ENCODE assay signal across 22 mouse cellular contexts in genomic region chr16:22058871-22059270, GRCm38 (mm10). TPM values are rescaled to one million over a fixed set of nuclear protein-coding genes. Genes with fewer than 3 reads are reported as not detected.
DNase-seq lines count a peak whose midpoint lies in the region; ATAC-seq and TF ChIP-seq lines count a peak whose summit lies in the region.
"Had no signal": no experiment of that assay in that cellular context is flagged by ENCODE, and none has a peak within 500 bp of the region (broad histone marks: within the 10 kb centered on the region; RNA-seq: fewer than 3 reads in every experiment).

No protein-coding gene starts in this region.

- H3K4me2 ChIP-seq in heart, embryonic 12.5 days = no peak overlapping the region
- no peak overlapping the region for H3K4me2 ChIP-seq in forebrain, embryonic 13.5 days
- H3K4me2 ChIP-seq: embryonic facial prominence, embryonic 15.5 days; forebrain, embryonic 15.5 days; heart, embryonic 11.5 days; hindbrain, embryonic 14.5 days had no signal

- no peaks in the 10 kb centered on the region; the same call in 1 of the 2 replicates for H3K9me3 ChIP-seq in heart, embryonic 12.5 days (replicated peaks)
- no peaks in the 10 kb centered on the region for H3K9me3 ChIP-seq in MEL (replicated peaks; ENCODE audit: insufficient read depth, low read length)
- H3K9me3 ChIP-seq in forebrain, embryonic 13.5 days (replicated peaks) = no peaks in the 10 kb centered on the region
- H3K9me3 ChIP-seq in limb, embryonic 10.5 days (replicated peaks) = no peaks in the 10 kb centered on the region
- H3K9me3 ChIP-seq: embryonic facial prominence, embryonic 15.5 days; forebrain, embryonic 15.5 days; G1E; hindbrain, embryonic 10.5 days had no signal

- H3K9ac ChIP-seq in heart, embryonic 12.5 days = no peak overlapping the region
- no peak overlapping the region for H3K9ac ChIP-seq in MEL (ENCODE audit: control insufficient read depth, low read depth, low read length, poor library complexity, severe bottlenecking)
- H3K9ac ChIP-seq in forebrain, embryonic 13.5 days = no peak overlapping the region
- H3K9ac ChIP-seq: embryonic facial prominence, embryonic 15.5 days; forebrain, embryonic 15.5 days; hindbrain, embryonic 14.5 days had no signal

- no peaks in the 10 kb centered on the region for H3K79me2 ChIP-seq in MEL (ENCODE audit: control insufficient read depth, insufficient read depth, low read length, poor library complexity)

- TF ChIP-seq POLR2A in MEL (IDR thresholded peaks at IDR 0.05; ENCODE audit: control insufficient read depth in 1 of 2, insufficient read depth in 1 of 2, low read depth in 1 of 2, low read length in 2 of 2, poor library complexity in 1 of 2) = no peak

- no peak for TF ChIP-seq RAD21 in MEL (IDR thresholded peaks at IDR 0.05; ENCODE audit: low read depth, low read length)

- no peak for TF ChIP-seq CTCF in MEL (IDR thresholded peaks at IDR 0.05 in 2 of 3, conservative IDR thresholded peaks at IDR 0.05 in 1 of 3; ENCODE audit: control insufficient read depth in 1 of 3, insufficient read depth in 1 of 3, low read depth in 2 of 3, low read length in 3 of 3, poor library complexity in 1 of 3, severe bottlenecking in 1 of 3)

- no peak overlapping the region for H3K4me3 ChIP-seq in heart, embryonic 12.5 days
- H3K4me3 ChIP-seq in MEL (ENCODE audit: control insufficient read depth in 1 of 2, insufficient read depth in 1 of 2, low read depth in 2 of 2, low read length in 2 of 2) = no peak overlapping the region
- H3K4me3 ChIP-seq in forebrain, embryonic 13.5 days = no peak overlapping the region
- no peak overlapping the region for H3K4me3 ChIP-seq in limb, embryonic 10.5 days
- H3K4me3 ChIP-seq: embryonic facial prominence, embryonic 15.5 days; erythroblast, embryonic 14.5 days; forebrain, embryonic 10.5 days; forebrain, embryonic 15.5 days; heart, adult 2 months; hindbrain, embryonic 10.5 days had no signal

- H3K4me1 ChIP-seq in heart, embryonic 12.5 days (replicated peaks) = no peaks in the 10 kb centered on the region
- peaks cover 2 to 10% of the 10 kb centered on the region in 2 experiments; a peak in 3 of 4 replicates for H3K4me1 ChIP-seq in MEL (ENCODE audit: control insufficient read depth in 1 of 2, insufficient read depth in 2 of 2, low read length in 2 of 2)
- H3K4me1 ChIP-seq in forebrain, embryonic 13.5 days = no peaks in the 10 kb centered on the region
- no peaks in the 10 kb centered on the region for H3K4me1 ChIP-seq in limb, embryonic 10.5 days
- H3K4me1 ChIP-seq: embryonic facial prominence, embryonic 15.5 days; forebrain, embryonic 10.5 days; forebrain, embryonic 15.5 days; hindbrain, embryonic 10.5 days had no signal

- WGBS in heart, embryonic 12.5 days = 95% methylated on average over 7 of the region's 7 CpGs
- 96% methylated on average over 7 of the region's 7 CpGs for WGBS in forebrain, embryonic 13.5 days
- WGBS in limb, embryonic 10.5 days = 94% methylated on average over 7 of the region's 7 CpGs

- DNase-seq in heart, adult 11 months = peak; percentile 48
- no peak for DNase-seq in MEL (ENCODE audit: low read depth, low spot score)
- no peak for DNase-seq in layer of hippocampus, adult 8-10 months (ENCODE audit: low spot score in 2 of 2)
- DNase-seq in limb, embryonic 10.5 days (ENCODE audit: low spot score) = no peak
- DNase-seq: adrenal gland, adult 2 months; adrenal gland, postnatal 25 days; cerebellum, adult 8-10 months; embryo, embryonic 11 days; gastrocnemius, postnatal 36 days; heart, adult 2 months had no signal

- H3K27ac ChIP-seq in heart, embryonic 12.5 days (ENCODE audit: poor library complexity, severe bottlenecking) = no peak overlapping the region
- H3K27ac ChIP-seq in MEL (ENCODE audit: control insufficient read depth, low read depth, low read length) = no peak overlapping the region
- H3K27ac ChIP-seq in forebrain, embryonic 13.5 days = no peak overlapping the region
- H3K27ac ChIP-seq in limb, embryonic 10.5 days = no peak overlapping the region
- H3K27ac ChIP-seq: embryonic facial prominence, embryonic 15.5 days; forebrain, embryonic 10.5 days; forebrain, embryonic 15.5 days; heart, adult 2 months; hindbrain, embryonic 10.5 days; hindbrain, embryonic 14.5 days had no signal

- no peak for ATAC-seq in heart, embryonic 12.5 days (ENCODE audit: insufficient number of reproducible peaks, low FRiP score)
- peak; percentile 49 for ATAC-seq in granulocyte monocyte progenitor cell, adult 5-6 weeks (replicated peaks; ENCODE audit: poor library complexity, severe bottlenecking)
- ATAC-seq in neutrophil, adult 5-6 weeks (ENCODE audit: extremely low read depth, insufficient number of reproducible peaks, low FRiP score, poor library complexity, severe bottlenecking) = peak; percentile 39; the same call in 1 of the 2 replicates
- ATAC-seq in forebrain, embryonic 13.5 days = no peak
- ATAC-seq: forebrain, embryonic 15.5 days had no signal

- no peak for TF ChIP-seq EP300 in MEL (IDR thresholded peaks at IDR 0.05; ENCODE audit: low read depth in 1 of 2, low read length in 2 of 2)

- H3K27me3 ChIP-seq in heart, embryonic 12.5 days (replicated peaks) = no peaks in the 10 kb centered on the region
- no peaks in the 10 kb centered on the region for H3K27me3 ChIP-seq in MEL (ENCODE audit: control insufficient read depth in 1 of 2, insufficient read depth in 2 of 2, low read length in 2 of 2)
- H3K27me3 ChIP-seq in forebrain, embryonic 13.5 days = no peaks in the 10 kb centered on the region
- H3K27me3 ChIP-seq in limb, embryonic 10.5 days (ENCODE audit: low read depth, poor library complexity, severe bottlenecking) = no peaks in the 10 kb centered on the region
- H3K27me3 ChIP-seq: embryonic facial prominence, embryonic 15.5 days; forebrain, embryonic 15.5 days had no signal

- peaks cover 66% of the 10 kb centered on the region for H3K36me3 ChIP-seq in heart, embryonic 12.5 days
- H3K36me3 ChIP-seq in MEL (ENCODE audit: control insufficient read depth in 1 of 2, insufficient read depth in 2 of 2, low read length in 2 of 2) = peaks cover 0 to 7% of the 10 kb centered on the region in 2 experiments; a peak in 1 of 4 replicates
- peaks cover 58% of the 10 kb centered on the region for H3K36me3 ChIP-seq in forebrain, embryonic 13.5 days (ENCODE audit: poor library complexity, severe bottlenecking)
- peaks cover 79% of the 10 kb centered on the region for H3K36me3 ChIP-seq in limb, embryonic 10.5 days
- H3K36me3 ChIP-seq: G1E had no signal

TF ChIP-seq in MEL, 35 proteins besides CTCF, POLR2A, EP300 and RAD21:
- peak; percentile 62 for TF ChIP-seq ZNF384 (IDR thresholded peaks at IDR 0.05; ENCODE audit: low read depth, low read length)
- TF ChIP-seq GABPA (IDR thresholded peaks at IDR 0.05; ENCODE audit: low read depth, low read length) = no peak

RNA-seq across cellular contexts. Expression of gene Senp2, which starts 49.6 kb away (rescaled TPM):
- 36.8 and 37.2 TPM in 2 replicates for polyA plus RNA-seq in heart, embryonic 12.5 days (2016; fragmentation: Nextera tagmentation; extraction: Ambion mirVana)
- 30.3 and 31.7 TPM in 2 replicates for total RNA-seq in MEL (2012; rRNA removed)
- polyA plus RNA-seq in MEL (2012; ENCODE audit: insufficient read depth in 1 of 2, insufficient read length in 2 of 2, low read depth in 1 of 2, low replicate concordance in 2 of 2, missing spikeins in 1 of 2) = 10 to 100 TPM in 1 of 2 experiments, not detected in 1; 54.7 TPM
- total RNA-seq in granulocyte monocyte progenitor cell, adult 5-6 weeks (2014; fragmentation: Nextera tagmentation) = 37.0 and 40.1 TPM in 2 replicates
- 30.1 and 44.9 TPM in 2 replicates for total RNA-seq in granulocyte monocyte progenitor cell, adult 5-6 weeks (2017)
- 109 TPM in 2 replicates for total RNA-seq in neutrophil, adult 5-6 weeks (2017)
- 50.7 and 54.0 TPM in 2 replicates for polyA plus RNA-seq in forebrain, embryonic 13.5 days (2015; fragmentation: Nextera tagmentation; extraction: Ambion mirVana)
- total RNA-seq in layer of hippocampus, adult 8-10 months (2022) = 10 to 100 TPM; 76.1 to 92.0 (median 84.2) TPM
- 70.6 and 74.9 TPM in 2 replicates for polyA plus RNA-seq in limb, embryonic 10.5 days (2016; fragmentation: Nextera tagmentation; extraction: Ambion mirVana)

Comparison
In these comparisons a context has a peak if more than half of its experiments do, and no peak if none do; other contexts are left out.
1. ATAC-seq: peak in granulocyte monocyte progenitor cell, adult 5-6 weeks (single experiment) and neutrophil, adult 5-6 weeks (single experiment); none in heart, embryonic 12.5 days (single experiment) and forebrain, embryonic 13.5 days (single experiment).